Mouse (Mus musculus) hindbrain, embryonic 16.5 days (tissue): ENCODE measurements around the gene Mosmo. TPM values are rescaled to one million over a fixed set of nuclear protein-coding genes. Genes with fewer than 3 reads are reported as not detected.

ENCODE experiments used
- ATAC-seq: fragments of 200-750 bp; cut with Nextera tagmentation; 2 replicates; pipeline ENCODE4 v1.8.0; 2017; ENCODE audit warnings: moderate TSS enrichment, moderate library complexity
- H3K27ac ChIP-seq: fragments of 300-500 bp; sonication (generic); 2 replicates; pipeline ENCODE4 v1.5.1; 2014; ENCODE audit warnings: low read depth, mild to moderate bottlenecking, control low read depth, low read length, moderate library complexity
- H3K27me3 ChIP-seq: fragments of 300-500 bp; sonication (generic); replicated peaks from 2 replicates; pipeline ENCODE4 v1.6.1; 2014; ENCODE audit warnings: low read length; ENCODE audit not compliant: control insufficient read depth, insufficient read depth
- H3K36me3 ChIP-seq: fragments of 300-500 bp; sonication (generic); 2 replicates; pipeline ENCODE4 v1.6.1; 2014; ENCODE audit warnings: mild to moderate bottlenecking, low read length, moderate library complexity, mixed read lengths; ENCODE audit not compliant: control insufficient read depth, insufficient read depth
- H3K4me1 ChIP-seq: fragments of 300-500 bp; sonication (generic); 2 replicates; pipeline ENCODE4 v1.6.1; 2014; ENCODE audit warnings: low read depth, low read length; ENCODE audit not compliant: control insufficient read depth, insufficient read depth
- H3K4me2 ChIP-seq: fragments of 300-500 bp; sonication (generic); 2 replicates; pipeline ENCODE4 v1.6.1; 2014; ENCODE audit warnings: mild to moderate bottlenecking, low read length, control low read depth, moderate library complexity
- H3K4me3 ChIP-seq: fragments of 300-500 bp; sonication (generic); 2 replicates; pipeline ENCODE4 v1.5.1; 2014; ENCODE audit warnings: mild to moderate bottlenecking, low read length, control low read depth, moderate library complexity
- H3K9ac ChIP-seq: fragments of 300-500 bp; sonication (generic); 2 replicates; pipeline ENCODE4 v1.6.1; 2014; ENCODE audit warnings: low read depth, mild to moderate bottlenecking, control low read depth, low read length, moderate library complexity
- H3K9me3 ChIP-seq: fragments of 300-500 bp; sonication (generic); 2 replicates; pipeline ENCODE4 v1.6.1; 2014; ENCODE audit warnings: mild to moderate bottlenecking, low read length, moderate library complexity; ENCODE audit not compliant: control insufficient read depth
- WGBS: fragments of 180-500 bp; shearing (Covaris S2); extraction: QIAGEN DNeasy Blood & Tissue Kit; methylation state at CpG from one replicate; pipeline ENCODE4 v1.1.7; 2014; 5-methylcytosine and 5-hydroxymethylcytosine counted together
- polyA plus RNA-seq: library from polyadenylated mRNA; unstranded; fragments of >200 nt; fragmentation: Nextera tagmentation; extraction: Ambion mirVana; gene quantifications from 2 replicates; pipeline ENCODE4 v1.2.1, GENCODE M21; 2015

Mosmo gene
- polyA plus RNA-seq, 1 experiment from 2014 or later, result 8.0 TPM

DNA sequence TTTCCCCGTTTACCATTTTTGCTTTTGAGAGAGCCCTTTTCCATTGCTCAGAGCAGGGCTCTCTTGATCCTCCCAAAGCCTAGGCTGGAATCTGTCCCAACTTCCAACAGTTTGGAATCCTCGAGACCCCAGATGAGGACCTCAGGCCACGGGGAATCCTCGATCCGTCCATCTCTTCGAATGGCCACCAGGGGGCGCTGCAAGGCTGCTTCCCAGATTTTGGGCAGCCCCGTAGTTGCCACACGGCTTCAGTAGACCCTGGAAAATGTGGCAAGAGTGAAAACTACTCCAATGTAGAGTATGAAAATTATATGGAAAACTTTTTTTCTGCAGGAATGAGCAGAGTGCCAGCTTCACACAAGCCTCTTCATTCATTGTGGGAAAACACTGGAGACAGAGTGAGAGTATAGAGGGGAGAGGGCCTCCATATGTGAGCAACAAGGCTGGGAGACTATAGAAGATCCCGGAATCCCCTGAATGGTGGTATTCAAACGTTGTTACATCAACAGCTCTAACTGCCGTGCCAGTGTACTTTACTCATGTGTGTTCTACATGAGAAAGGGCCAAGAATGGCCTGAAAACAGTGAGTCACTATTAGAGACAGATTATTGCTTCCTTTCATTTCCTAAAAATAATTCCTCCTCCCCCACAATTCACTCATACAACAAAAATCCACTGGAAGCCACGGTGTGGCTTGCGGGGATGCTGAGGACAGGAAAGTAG lies 7.1 kb upstream of the Mosmo start, which contains the start of gene Pdzd9:
Pdzd9 (minus strand) TSS at position 191 of the 723 bp plus-strand sequence.
- no peaks in the 10 kb centered on the region for H3K36me3 ChIP-seq
- WGBS, result 23% methylated on average over 14 of the region's 14 CpGs
- no peak within 1 kb of the TSS for H3K27ac ChIP-seq
- H3K9me3 ChIP-seq, result no peaks in the 10 kb centered on the region
- H3K4me3 ChIP-seq, result no peak within 1 kb of the TSS
- no peaks in the 10 kb centered on the region for H3K27me3 ChIP-seq
- no peaks in the 10 kb centered on the region for H3K4me1 ChIP-seq
- peak; percentile 80 for ATAC-seq
- H3K4me2 ChIP-seq, result no peak within 1 kb of the TSS
- H3K9ac ChIP-seq, result no peak within 1 kb of the TSS

DNA sequence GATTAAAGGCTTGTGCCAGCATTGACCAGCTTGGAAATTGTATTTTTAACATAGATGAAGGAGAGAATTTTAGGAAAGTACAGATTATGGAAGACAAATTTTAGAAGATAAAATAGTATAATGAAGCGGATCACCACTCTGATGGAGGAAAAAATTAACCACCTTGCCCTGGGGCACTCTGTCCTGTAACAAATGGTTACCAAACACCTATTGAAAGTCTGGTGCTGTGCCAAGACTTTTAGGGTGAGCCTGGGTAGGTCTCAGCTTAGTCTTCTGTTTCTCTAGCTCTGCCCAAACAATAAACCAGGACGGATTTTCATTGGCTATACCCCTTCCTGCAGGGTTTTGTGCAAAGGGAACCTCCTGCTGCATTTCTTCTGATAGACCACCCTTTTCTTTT lies 6.1 kb upstream of the Mosmo start:
- H3K4me1 ChIP-seq, result peaks cover 1% of the 10 kb centered on the region
- H3K4me3 ChIP-seq, result no peak overlapping the region
- ATAC-seq, result no peak
- no peaks in the 10 kb centered on the region for H3K36me3 ChIP-seq
- no peaks in the 10 kb centered on the region for H3K27me3 ChIP-seq
- H3K9ac ChIP-seq, result no peak overlapping the region
- no peak overlapping the region for H3K4me2 ChIP-seq
- WGBS, result 81% methylated on average over 2 of the region's 2 CpGs
- H3K9me3 ChIP-seq, result no peaks in the 10 kb centered on the region
- H3K27ac ChIP-seq, result no peak overlapping the region

DNA sequence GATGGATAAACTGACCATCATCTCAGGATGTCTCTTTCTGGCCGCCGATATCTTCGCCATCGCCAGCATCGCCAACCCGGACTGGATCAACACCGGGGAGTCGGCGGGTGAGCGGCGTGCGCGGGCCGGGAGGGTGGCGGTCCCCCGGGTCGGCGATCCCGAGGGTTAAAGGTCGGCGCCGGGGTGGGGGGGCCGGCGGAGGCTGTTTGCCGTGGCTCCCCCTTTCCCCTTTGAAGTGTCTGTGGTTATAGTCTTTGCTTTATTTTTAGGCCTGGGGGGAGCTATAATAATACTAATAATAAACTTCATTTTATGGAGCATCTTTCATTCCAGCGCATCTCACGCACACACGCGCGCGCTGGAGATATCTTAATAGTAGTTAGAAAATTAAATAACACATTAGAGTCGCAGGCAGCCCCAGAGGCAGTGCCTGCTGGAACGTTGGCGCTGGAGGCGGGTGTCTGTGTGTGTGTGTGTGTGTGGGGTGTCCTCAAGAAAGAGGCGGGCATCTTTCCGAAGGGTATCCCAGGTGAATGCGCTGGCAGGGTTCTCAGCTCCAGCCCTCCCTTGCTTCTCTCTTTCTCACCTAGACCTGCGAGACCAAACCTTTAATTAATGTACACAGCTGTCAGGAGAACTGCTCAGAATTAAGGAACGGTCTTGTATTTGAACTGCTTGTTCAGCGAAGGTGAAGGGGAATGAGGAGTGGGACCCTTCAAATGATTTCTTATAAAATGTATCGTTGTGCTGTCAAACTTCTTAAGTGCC lies 530 bp downstream of the Mosmo start:
- peak overlapping the region; percentile 85 for H3K4me3 ChIP-seq
- no peaks in the 10 kb centered on the region for H3K36me3 ChIP-seq
- H3K9me3 ChIP-seq, result no peaks in the 10 kb centered on the region
- H3K27me3 ChIP-seq, result no peaks in the 10 kb centered on the region
- peak overlapping the region; percentile 80 for H3K4me2 ChIP-seq
- peak; percentile 82 for ATAC-seq
- H3K9ac ChIP-seq, result peak overlapping the region; percentile 91
- H3K27ac ChIP-seq, result peak overlapping the region; percentile 88
- WGBS, result 1% methylated on average over 42 of the region's 42 CpGs
- peaks cover 27% of the 10 kb centered on the region for H3K4me1 ChIP-seq

DNA sequence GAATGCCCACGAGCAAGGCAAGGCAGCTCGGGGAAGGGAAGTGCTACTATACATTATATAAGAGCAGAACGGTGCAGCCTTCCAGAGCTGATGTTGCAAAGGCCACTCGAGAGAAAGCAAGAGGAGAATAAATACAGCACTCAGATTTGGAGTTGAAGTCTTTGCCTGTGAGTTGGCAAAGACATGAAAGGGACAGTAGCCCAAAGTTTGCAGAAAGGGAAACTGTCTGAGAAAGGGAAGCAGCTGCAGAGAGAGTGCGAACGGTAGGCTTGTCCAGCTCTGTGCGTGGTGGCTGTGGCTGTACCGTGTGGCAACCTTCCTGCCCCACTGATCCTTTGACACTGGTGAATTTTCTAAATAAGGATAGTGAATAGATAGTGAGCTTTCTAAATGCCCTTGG lies 1.6 kb downstream of the Mosmo start:
- H3K4me1 ChIP-seq, result peaks cover 27% of the 10 kb centered on the region
- WGBS, result 56% methylated on average over 8 of the region's 8 CpGs
- no peaks in the 10 kb centered on the region for H3K9me3 ChIP-seq
- no peak overlapping the region for H3K9ac ChIP-seq
- H3K27me3 ChIP-seq, result no peaks in the 10 kb centered on the region
- no peak overlapping the region for H3K27ac ChIP-seq
- no peaks in the 10 kb centered on the region for H3K36me3 ChIP-seq
- no peak for ATAC-seq
- H3K4me2 ChIP-seq, result peak overlapping the region; percentile 80
- no peak overlapping the region; the same call in none of the 2 replicates for H3K4me3 ChIP-seq

DNA sequence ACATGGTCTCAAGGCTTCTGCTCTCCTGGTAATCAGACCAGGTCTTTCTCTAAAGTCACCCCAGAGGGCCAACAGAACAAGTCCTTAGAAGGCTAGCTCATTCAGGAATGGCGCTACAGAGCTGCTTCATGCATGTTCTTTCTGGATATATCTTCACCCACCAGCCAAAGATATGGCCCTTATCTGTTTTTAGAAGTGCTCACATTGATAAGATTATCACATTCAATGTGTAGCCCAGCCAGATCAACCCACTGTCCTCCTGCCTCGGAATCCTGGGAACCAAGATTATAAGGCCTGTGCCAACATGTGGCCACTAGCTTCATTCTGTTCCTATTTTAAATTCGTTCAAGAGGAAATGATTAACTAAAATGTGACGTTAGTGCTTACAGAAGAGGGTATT lies 4.6 kb downstream of the Mosmo start:
- Histone ChIP-seq H3K4me3 (no peak overlapping the region), H3K4me2 (no peak overlapping the region), H3K27me3 (no peaks in the 10 kb centered on the region), H3K9me3 (no peaks in the 10 kb centered on the region), H3K9ac (no peak overlapping the region), H3K4me1 (peaks cover 25% of the 10 kb centered on the region), H3K36me3 (no peaks in the 10 kb centered on the region), H3K27ac (no peak overlapping the region)
- 77% methylated on average over 4 of the region's 4 CpGs for whole genome bisulfite sequencing
- no peak for ATAC-seq

DNA sequence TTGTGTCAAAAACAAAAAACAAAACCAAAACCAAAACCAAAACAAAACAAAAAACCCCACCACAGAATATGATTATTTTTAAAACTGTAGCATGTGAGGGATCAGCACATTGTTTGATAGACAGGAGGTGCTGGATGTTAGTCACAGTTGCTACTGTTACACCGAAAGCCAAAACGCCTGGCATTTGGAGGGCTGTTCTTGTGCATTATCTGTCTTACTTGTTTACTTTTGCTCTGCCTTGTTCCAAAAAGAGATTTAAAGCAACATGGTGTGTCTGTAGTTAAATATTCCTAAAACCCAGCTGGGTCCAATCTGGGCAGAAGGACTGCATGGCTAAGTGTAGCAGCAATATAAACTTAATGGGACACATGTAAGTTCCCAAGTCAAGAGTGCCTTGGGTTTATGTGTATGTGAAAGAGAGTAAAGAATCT lies 7.3 kb downstream of the Mosmo start:
- Histone ChIP-seq H3K4me1 (peaks cover 8% of the 10 kb centered on the region), H3K4me2 (no peak overlapping the region), H3K36me3 (no peaks in the 10 kb centered on the region), H3K27ac (no peak overlapping the region), H3K9me3 (no peaks in the 10 kb centered on the region), H3K4me3 (no peak overlapping the region), H3K27me3 (no peaks in the 10 kb centered on the region), H3K9ac (no peak overlapping the region)
- ATAC-seq, result no peak
- WGBS, result 85% methylated on average over 2 of the region's 2 CpGs

DNA sequence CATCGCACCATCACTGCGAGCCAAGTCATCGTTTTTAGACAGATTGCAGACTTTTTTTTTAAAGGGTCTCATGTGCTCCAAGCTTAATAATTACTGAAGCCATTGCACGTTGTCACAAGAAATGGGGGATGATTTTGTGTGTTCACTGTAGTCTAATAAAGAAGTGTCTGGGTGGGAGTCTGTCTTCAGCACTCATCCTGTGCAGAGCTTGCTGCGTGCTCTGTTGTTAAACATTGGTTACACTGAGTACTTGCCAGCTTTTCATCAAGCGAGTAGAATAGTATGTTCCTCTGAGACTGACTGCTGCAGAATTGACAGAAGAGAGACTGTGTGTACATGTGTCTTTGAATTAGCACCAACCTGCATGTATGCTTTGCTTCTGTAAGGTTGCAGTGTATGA lies 7.8 kb downstream of the Mosmo start:
- H3K4me3 ChIP-seq, result no peak overlapping the region
- 71% methylated on average over 6 of the region's 6 CpGs for WGBS
- ATAC-seq, result no peak
- no peaks in the 10 kb centered on the region for H3K9me3 ChIP-seq
- H3K27ac ChIP-seq, result no peak overlapping the region
- H3K36me3 ChIP-seq, result no peaks in the 10 kb centered on the region
- peaks cover 6% of the 10 kb centered on the region for H3K4me1 ChIP-seq
- no peaks in the 10 kb centered on the region for H3K27me3 ChIP-seq
- no peak overlapping the region for H3K9ac ChIP-seq
- no peak overlapping the region for H3K4me2 ChIP-seq

DNA sequence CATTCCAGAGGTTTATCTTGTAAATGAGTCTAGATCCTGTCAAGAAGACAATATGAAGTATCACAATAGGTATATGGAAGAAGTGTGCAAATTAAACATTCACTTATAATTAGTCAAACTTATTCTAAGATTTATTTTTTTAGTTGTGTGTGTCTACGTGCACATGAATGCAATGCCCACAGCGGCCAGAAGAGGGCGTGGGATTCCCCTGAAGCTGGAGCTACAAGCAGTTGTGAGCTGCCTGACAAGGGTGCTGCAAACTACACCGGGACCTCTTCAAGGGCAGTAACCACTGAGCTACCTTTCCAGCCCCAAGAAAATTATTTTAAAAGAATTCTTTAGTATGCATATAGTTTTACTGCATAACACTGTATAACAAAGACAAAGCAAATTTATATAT lies 13.2 kb downstream of the Mosmo start:
- Histone ChIP-seq H3K9me3 (no peaks in the 10 kb centered on the region), H3K27ac (no peak overlapping the region), H3K36me3 (peaks cover 2% of the 10 kb centered on the region; the same call in 1 of the 2 replicates), H3K4me1 (no peaks in the 10 kb centered on the region), H3K27me3 (no peaks in the 10 kb centered on the region), H3K4me3 (no peak overlapping the region), H3K9ac (no peak overlapping the region), H3K4me2 (no peak overlapping the region)
- WGBS, result 72% methylated on average over 4 of the region's 4 CpGs
- ATAC-seq, result no peak

DNA sequence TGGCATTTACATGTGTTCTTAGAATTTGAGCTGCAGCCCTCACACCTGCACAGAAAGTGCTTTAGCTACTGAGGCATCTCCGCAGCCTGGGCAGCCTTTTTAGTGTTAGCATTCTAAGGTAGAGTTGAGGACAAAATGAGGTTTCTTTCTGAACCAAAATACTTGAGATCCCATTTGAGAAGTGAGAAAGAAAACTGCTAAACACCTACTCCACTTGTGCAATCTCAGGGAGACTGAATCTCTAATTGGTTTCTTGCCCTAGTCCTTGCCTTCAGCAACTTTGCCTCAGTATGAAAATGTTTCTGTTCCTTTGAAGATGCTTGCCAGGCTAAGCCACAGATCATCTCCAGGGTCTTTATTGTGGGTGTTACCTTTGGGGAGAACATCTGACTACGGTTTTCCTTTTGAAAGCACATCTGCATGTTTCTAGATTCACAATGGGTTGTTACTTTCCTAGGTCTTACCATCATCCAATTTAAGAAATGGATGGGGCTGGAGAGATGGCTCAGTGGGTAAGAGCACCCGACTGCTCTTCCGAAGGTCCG lies 16.5 kb downstream of the Mosmo start:
- H3K4me1 ChIP-seq, result no peaks in the 10 kb centered on the region
- no peaks in the 10 kb centered on the region for H3K27me3 ChIP-seq
- peaks cover 2% of the 10 kb centered on the region; the same call in 1 of the 2 replicates for H3K36me3 ChIP-seq
- no peaks in the 10 kb centered on the region for H3K9me3 ChIP-seq
- H3K27ac ChIP-seq, result no peak overlapping the region
- WGBS, result 94% methylated on average over 5 of the region's 5 CpGs
- no peak overlapping the region for H3K4me3 ChIP-seq
- no peak overlapping the region for H3K9ac ChIP-seq
- no peak for ATAC-seq
- H3K4me2 ChIP-seq, result no peak overlapping the region
